Mouse (Mus musculus) mature B cell (primary cell): ENCODE measurements around the gene Nav2.

ENCODE experiments used
- in situ Hi-C: fragments of 300-500 bp; cut with MboI; formaldehyde crosslinking; loops from 2 replicates; pipeline ENCODE4 v1.14.3; 2019

Nav2 gene

DNA sequence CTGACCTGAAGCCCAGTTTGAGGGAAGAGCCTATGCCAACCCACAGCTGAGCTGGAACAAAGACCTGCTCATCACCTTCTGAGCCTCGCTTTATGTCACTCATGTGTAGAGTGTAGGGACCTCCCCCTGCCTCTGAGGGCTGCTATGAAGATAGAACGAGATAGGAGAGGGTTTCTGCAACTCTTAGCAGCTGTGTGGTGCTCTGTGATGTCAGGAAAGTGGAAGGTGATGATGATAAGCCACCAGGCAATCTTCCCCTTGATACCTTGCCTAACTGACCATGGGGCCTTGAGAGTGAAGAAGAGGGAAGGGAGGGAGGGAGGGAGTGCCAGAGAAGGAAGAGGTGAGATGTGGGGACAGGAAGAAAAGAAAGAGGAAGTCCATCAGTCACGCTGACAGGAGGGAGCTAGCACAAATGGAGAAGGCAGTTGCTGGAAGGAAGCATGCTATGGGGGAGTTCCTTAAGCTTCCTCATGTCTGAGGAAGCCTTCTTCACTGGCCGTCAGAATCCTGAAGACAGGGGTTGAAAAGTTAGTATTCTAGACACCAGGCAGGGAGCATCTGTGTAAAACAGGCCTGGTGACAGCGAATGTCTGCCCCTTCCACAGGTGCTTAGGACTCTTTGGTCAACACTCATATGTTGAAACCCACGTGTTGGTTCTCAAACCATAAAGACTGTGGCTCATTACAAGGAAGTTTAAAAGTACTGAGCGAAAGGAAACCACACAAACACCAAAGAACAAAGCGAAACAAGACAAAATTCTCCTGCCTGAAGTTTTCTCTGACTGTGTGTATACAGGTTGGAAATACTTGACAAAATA is at the start of gene Nav2:
TSS of gene Nav2 (plus strand) at position 196 of the 821 bp plus-strand sequence.
- in situ Hi-C loops = no loop called here

DNA sequence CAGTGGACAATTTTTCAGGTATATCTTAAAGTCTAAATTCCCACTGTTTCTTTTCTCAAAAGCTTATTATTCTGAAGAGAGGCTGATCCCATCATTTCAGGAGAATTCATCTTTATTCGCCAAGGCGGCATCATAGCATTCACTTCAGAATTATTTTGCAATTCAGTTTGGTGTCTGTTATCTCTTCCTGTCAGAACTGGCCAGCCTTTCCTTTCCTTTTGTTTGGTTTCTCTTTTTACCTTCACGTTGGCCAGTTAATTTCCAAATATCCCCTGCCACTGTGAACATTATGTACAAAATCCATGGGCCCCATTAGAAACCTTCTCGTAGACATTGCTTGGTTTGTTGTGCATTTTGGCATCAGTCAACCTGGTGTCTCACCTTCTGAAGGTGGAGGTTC is 49.2 kb upstream of the Nav2 start:
- in situ Hi-C loops = no loop called here

DNA sequence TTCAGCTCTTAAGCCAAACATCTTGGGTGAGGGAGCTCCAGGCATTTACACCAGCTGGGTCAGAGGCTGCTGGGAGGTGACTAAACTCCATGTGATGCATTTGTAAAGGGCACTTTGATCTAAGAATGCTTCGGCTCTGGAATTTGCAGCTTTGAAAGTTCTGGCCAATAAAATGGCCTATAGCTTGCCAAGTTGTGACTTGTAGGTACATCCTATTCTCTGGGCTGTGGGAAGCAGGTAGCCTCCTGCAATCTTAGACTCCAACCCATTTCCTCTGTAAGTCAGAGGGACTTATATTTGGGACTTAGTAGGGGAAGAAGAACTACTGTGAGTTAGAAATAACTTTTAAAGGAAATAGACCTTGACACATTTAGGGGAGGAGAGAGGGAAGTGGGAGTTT is 47.6 kb upstream of the Nav2 start:
- in situ Hi-C loops = no loop called here

- in situ Hi-C loops = no loop called here
These were observed 46.7 kb upstream of the Nav2 start for GRCm38 (mm10) chr7:48861796-48862195.

DNA sequence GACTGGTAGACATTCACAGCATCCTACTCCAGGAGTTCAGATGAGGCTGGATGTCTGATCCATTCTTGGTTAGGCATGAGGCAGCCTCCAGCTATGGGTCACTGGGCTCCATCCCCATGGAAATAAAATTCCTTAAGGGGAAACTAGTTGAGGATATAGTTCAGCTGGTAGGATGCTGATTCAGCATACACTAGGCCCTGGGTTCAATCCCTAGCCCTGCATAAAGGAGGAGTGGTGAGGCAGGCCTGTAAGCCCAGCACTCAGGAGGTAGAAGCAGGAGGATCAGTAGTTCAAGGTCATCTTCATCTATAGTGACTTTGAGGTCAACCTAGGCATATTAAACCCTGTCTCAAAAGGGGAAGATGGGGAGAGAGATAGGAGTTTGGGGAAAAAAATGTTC is 44.3 kb upstream of the Nav2 start:
- in situ Hi-C loops = no loop called here

GRCm38 (mm10) chr7:48864671-48865458 is 43.7 kb upstream of the Nav2 start:
- in situ Hi-C loops = no loop called here

- in situ Hi-C loops = no loop called here
These were observed 40.9 kb upstream of the Nav2 start for GRCm38 (mm10) chr7:48867576-48867975.

GRCm38 (mm10) chr7:48870144-48870543 is 38.4 kb upstream of the Nav2 start:
- in situ Hi-C loops = no loop called here

GRCm38 (mm10) chr7:48870579-48871180 is 37.8 kb upstream of the Nav2 start:
- in situ Hi-C loops = no loop called here

- in situ Hi-C loops = no loop called here
These were observed 37.2 kb upstream of the Nav2 start for GRCm38 (mm10) chr7:48871292-48871691.

DNA sequence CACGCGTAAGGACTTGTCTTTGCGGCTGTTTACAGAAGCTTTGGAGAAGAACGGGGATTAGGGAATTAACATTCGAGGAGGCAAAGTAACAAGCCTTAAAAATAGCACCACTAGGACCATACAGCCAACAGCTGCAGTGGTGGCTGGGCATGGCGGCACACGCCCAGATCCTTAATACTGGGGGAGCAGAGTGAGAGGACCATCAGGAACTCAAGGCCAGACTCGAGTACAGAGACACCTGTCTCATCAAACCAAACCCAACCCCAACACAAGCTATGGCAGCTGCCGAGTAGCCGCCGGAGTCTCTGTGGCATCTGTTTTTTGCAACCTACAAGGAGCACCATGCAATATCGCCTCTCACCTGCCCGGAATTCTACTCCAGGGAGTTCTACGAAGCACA is 33.4 kb upstream of the Nav2 start:
- in situ Hi-C loops = no loop called here

DNA sequence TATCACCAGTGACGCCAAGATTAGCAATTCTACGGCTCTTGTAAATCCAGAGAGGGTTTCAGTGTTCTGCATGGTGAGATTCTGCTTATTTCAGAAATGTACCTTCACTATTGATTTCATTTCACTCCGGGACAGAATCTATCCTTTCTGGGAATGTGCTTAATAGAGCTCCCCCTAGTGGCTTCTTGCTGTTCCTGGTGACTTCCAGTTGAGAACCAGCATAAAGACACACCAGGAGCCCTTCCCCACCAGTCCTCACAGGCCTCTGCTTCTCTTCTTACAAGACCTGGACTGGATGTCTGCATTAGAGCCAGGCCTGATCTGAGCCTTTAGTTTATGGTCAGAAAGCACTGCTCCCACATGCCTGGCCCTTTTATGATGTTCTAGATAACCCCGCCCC is 32.0 kb upstream of the Nav2 start:
- in situ Hi-C loops = no loop called here

DNA sequence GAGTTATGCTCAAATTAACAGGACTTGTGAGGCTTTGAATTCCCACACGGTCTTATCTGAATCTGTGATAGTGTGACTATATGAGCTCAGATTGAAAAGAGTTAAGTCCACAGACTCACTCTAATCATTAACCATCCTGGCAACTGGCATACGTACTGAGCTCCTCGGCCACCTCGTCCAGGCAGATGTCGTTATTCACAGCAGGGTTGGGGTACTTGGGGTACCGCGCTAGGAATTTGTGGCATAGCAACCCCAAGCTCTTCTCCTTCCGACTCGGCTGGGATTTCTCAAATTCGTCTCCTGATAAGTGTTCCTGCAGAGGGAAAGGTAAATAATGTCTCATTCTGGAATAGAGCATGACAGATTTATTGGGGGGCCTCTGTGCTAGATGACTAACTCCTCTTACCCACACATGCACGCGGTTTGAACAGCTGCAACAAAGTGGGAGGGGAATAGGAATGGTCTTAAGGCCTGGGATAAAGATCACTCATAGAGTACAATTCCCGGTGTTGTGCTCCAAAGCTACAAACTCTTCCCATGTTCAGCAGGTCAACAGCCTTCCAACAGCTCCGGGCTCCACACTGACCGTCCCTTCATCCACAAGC is 30.6 kb upstream of the Nav2 start:
- in situ Hi-C loops = no loop called here

- in situ Hi-C loops = no loop called here
These were observed 28.9 kb upstream of the Nav2 start for GRCm38 (mm10) chr7:48879574-48879973.

DNA sequence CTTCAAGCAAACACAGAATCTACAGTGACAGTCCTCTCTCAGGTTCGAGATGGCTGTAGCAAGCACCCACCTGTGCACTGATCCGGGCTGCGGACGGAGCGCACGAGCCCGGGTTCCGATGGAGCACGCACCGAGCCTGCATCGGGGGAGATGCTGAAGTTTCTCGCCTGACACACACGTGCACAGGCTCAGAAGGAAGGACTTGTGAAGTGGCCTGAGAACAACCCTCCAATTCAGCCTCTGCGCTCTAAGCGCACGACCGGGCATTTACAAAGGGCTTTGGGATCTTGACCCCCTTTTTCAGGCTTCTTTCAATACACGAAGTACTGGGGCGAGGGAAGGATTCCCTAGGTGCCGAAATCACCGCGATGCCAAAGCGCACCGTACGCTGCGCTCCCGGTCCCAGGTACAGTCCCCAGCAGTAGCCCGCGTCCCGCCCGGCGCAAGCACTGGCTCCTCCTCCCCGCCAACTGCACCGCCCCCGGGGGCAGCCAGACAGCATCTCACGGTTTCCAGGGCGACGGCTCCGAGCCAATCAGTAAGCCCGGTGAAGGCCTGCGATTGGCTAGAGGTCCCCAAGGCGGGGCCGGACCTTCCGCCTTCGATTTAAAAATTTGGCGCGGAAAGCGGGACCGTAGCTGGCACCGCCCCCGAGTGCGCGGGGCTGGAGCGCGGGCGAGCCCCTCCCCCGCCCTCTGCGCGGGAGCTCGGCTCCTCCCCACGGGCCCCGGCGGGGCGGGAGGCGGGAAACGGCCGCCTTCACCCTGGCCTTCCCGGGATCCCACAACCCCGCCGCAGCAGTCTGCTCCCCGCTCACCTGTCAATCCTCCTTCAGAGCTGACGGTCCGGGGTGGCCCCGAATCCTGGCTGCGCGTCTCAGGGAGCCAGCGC is 27.7 kb upstream of the Nav2 start:
- in situ Hi-C loops = loop anchor here (10.0 kb wide), 1 partner anchor 126 kb away; no protein-coding TSS in a partner anchor

GRCm38 (mm10) chr7:48881486-48881885 is 27.0 kb upstream of the Nav2 start, which contains the start of gene E2f8:
TSS of gene E2f8 (minus strand) at chr7:48881596.
- in situ Hi-C loops = loop anchor here (10.0 kb wide), 1 partner anchor 127 kb away; no protein-coding TSS in a partner anchor

DNA sequence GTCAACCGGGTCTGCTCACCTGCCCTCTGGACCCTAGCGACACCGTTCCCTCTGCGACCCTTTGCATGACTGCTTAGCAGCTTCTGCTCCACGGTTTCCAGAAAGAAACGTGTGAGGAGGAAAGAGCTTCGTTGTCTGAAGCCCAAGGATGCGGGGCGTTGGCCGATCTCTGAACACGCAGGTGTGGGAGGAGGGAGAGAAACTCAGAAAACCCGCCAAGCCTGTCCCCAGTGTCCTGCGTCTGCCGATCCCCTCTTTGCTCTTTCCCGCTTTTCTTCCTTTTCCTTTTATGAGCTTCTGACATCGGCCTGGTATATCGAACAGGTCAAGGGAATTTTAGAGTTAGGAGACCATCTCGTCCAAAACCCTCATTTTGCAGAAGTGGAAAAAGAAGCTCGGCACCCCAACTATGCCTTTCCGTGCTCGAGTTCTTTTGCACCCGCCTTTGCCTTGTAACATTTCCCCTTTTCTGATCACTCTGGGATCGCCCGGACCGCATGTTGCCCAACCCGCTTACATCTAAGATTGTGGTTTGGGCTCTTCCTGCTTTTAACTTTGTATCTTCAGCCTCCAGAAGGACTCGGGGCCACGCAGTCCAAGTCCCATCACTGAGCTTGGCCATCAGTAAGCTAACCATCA is 26.4 kb upstream of the Nav2 start:
- in situ Hi-C loops = loop anchor here (10.0 kb wide), 1 partner anchor 127 kb away; no protein-coding TSS in a partner anchor

- in situ Hi-C loops = loop anchor here (10.0 kb wide), 1 partner anchor 129 kb away; no protein-coding TSS in a partner anchor
These were observed 24.8 kb upstream of the Nav2 start for GRCm38 (mm10) chr7:48883525-48884265.

GRCm38 (mm10) chr7:48884266-48884611 is 24.3 kb upstream of the Nav2 start:
- in situ Hi-C loops = loop anchor here (10.0 kb wide), 1 partner anchor 129 kb away; no protein-coding TSS in a partner anchor

DNA sequence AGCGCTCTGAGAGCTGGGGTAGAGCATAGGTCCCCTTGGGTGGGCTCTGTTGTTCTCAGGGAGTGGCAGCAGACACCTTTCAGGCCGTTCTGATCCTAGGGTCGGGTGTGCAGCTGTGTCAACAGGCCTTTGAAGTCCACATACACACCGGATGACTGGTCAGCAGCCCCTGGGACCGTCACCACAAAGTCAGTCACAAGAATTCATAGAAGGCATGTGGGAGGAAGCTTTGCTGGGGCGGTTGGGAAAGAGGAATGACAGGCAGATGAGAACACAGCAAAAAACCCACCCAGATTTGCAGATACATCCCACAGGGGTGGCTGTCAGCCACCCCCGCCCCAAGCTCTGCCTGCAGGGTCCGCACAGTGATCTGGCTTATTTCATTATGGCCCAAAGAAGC is 20.5 kb upstream of the Nav2 start:
- in situ Hi-C loops = loop anchor here (10.0 kb wide), 1 partner anchor 133 kb away; no protein-coding TSS in a partner anchor
